Mouse (Mus musculus): ENCODE data around the gene Dmrtc1b. TPM values are rescaled to one million over a fixed set of nuclear protein-coding genes. Genes with fewer than 3 reads are reported as not detected.

Gene Dmrtc1b
- polyA plus RNA-seq, 1 experiment from 2014 or later, result not detected

Other genes with a start within 250 kb of the Dmrtc1b start
- 2.4 TPM in 2 replicates for gene Hdac8, start 202.5 kb upstream of the Dmrtc1b start, polyA plus RNA-seq (2014; fragmentation: Nextera tagmentation; extraction: Ambion mirVana)
- gene Phka1, start 63.6 kb upstream of the Dmrtc1b start, polyA plus RNA-seq (2014; fragmentation: Nextera tagmentation; extraction: Ambion mirVana), result 9.4 TPM in 2 replicates
- gene Gm3880, start 20.9 kb upstream of the Dmrtc1b start, polyA plus RNA-seq (2014; fragmentation: Nextera tagmentation; extraction: Ambion mirVana), result not detected in 2 replicates
- gene Gm9112, start 230 bp upstream of the Dmrtc1b start, polyA plus RNA-seq (2014; fragmentation: Nextera tagmentation; extraction: Ambion mirVana), result not detected in 2 replicates
- not detected in 2 replicates for gene Dmrtc1c1, start 95.1 kb downstream of the Dmrtc1b start, polyA plus RNA-seq (2014; fragmentation: Nextera tagmentation; extraction: Ambion mirVana)
- not detected in 2 replicates for gene Dmrtc1c2, start 146.8 kb downstream of the Dmrtc1b start, polyA plus RNA-seq (2014; fragmentation: Nextera tagmentation; extraction: Ambion mirVana)
- not detected in 2 replicates for gene 1700031F05Rik, start 160.1 kb downstream of the Dmrtc1b start, polyA plus RNA-seq (2014; fragmentation: Nextera tagmentation; extraction: Ambion mirVana)
- 1.4 and 2.4 TPM in 2 replicates for gene Dmrtc1a, start 200.8 kb downstream of the Dmrtc1b start, polyA plus RNA-seq (2014; fragmentation: Nextera tagmentation; extraction: Ambion mirVana)
- gene 1700011M02Rik, start 201.0 kb downstream of the Dmrtc1b start, polyA plus RNA-seq (2014; fragmentation: Nextera tagmentation; extraction: Ambion mirVana), result not detected in 2 replicates
- not detected in 2 replicates for gene 1700018G05Rik, start 220.5 kb downstream of the Dmrtc1b start, polyA plus RNA-seq (2014; fragmentation: Nextera tagmentation; extraction: Ambion mirVana)